Mouse (Mus musculus) activated CD4-positive, CD25-positive, alpha-beta regulatory T cell, adult 9 weeks (primary cell): ENCODE results near the gene Pole4. TPM values are rescaled to one million over a fixed set of nuclear protein-coding genes. Genes with fewer than 3 reads are reported as not detected.

ENCODE experiments used
- polyA plus RNA-seq: library from polyadenylated mRNA; unstranded; fragments of 100-300 nt; shearing (Covaris generic); gene quantifications from one replicate; pipeline ENCODE4 v1.2.1, GENCODE M21; 2017

The Pole4 gene
- polyA plus RNA-seq: 183 TPM

GRCm38 (mm10) chr6:82705221-82705620 is at the start of gene Pole4:
TSS of gene Pole4 (minus strand) at chr6:82705365.

Other genes starting within 250 kb of the Pole4 start
- 3.9 TPM for gene Hk2, start 69.1 kb upstream of the Pole4 start, polyA plus RNA-seq
- 3.6 TPM for gene Sema4f, start 234.4 kb upstream of the Pole4 start, polyA plus RNA-seq
- 0.64 TPM for gene M1ap, start 241.5 kb upstream of the Pole4 start, polyA plus RNA-seq